Mouse (Mus musculus) left cerebral cortex, postnatal 10 days (tissue): ENCODE results near the gene Btbd9. TPM values are rescaled to one million over a fixed set of nuclear protein-coding genes. Genes with fewer than 3 reads are reported as not detected.
A peak's percentile ranks its signal among the peaks of the same experiment; 100 is the strongest.

Experiments
- DNase-seq, 2 experiments: peaks; one replicate each; pipeline ENCODE4 v3.0.0; 2021 to 2022; ENCODE audit warnings: low spot score in 2 of 2, mixed read lengths in 1 of 2; ENCODE audit errors: extremely low spot score in 1 of 2
- intact Hi-C: fragments of 180-260 bp; cut with DNase I; formaldehyde crosslinking; loops from one replicate; pipeline ENCODE4 v1.15.1; 2025
- total RNA-seq, 2 experiments: library from RNA; stranded (reverse); gene quantifications; 2 replicates each; pipeline ENCODE4 v1.2.3; 2021

Gene Btbd9
- total RNA-seq, 2 experiments from 2014 or later = 88.7 to 93.1 TPM

DNA sequence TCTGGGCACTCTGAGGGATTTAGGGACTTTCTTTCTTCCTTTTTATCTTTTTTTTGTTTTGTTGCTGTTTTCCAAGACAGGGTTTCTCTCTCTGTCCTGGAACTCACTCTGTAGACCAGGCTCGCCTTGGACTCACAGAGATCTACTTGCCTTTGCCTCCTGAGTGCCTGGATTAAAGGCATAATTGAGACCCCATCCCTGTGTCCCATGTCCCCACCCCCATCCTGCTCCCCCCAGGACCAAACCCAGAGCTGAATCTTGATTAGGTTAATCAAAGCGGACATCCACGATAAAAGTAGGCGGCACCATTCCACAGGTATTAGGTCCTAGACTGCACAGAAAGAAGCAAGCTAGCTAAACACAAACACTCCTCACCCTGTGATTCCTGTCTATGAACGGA lies 28.7 kb upstream of the Btbd9 start:
- intact Hi-C loops = no loop called here
- DNase-seq = no peak

DNA sequence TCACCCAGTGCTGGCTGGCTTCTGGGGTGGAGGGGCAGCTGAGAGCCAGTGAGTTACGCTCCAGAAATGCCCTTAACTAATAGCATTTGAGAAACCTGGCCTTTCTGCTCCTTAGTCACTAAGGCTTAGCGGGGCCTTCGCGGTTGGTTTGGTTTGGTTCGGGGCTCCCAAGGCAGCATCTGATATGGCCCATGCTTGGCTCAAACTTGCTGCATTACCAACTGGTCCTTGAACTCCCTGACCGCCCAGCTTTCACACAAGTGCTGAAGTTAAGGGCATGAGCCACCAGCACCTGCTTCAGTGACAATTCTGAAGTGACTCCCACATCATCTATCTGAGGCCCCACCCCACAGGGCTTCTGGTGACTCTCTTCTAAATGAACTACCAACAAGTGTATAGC lies 28.0 kb upstream of the Btbd9 start:
- intact Hi-C loops = no loop called here
- DNase-seq = no peak

GRCm38 (mm10) chr17:30602175-30602574 lies 25.9 kb upstream of the Btbd9 start:
- intact Hi-C loops = no loop called here
- DNase-seq = no peak

DNA sequence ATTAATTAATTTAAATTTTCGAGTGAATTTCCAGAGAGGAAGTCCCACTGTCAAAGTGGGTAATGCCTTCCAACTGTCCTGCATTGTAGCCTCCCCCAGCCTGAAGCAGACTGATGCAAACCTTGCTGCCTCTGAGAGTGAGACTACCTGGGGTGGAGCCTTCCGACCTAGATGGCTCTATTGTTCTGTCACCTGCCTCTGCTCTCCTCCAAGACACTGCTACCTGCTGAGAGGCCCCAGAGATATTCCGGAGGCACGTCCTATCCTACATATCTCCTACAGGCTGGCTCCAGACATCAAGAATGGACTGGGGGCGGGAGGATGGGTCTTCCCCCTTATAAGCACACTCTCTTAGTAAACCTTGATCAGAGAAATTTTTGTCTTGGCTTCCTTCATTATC lies 22.0 kb upstream of the Btbd9 start:
- no peak for DNase-seq
- intact Hi-C loops = no loop called here

- intact Hi-C loops = no loop called here
- DNase-seq = no peak
These were observed 21.5 kb upstream of the Btbd9 start for GRCm38 (mm10) chr17:30597786-30598185.

- DNase-seq = no peak
- intact Hi-C loops = no loop called here
These were observed 18.6 kb upstream of the Btbd9 start for GRCm38 (mm10) chr17:30594846-30595245.

GRCm38 (mm10) chr17:30594407-30594806 lies 18.1 kb upstream of the Btbd9 start:
- intact Hi-C loops = no loop called here
- no peak for DNase-seq

GRCm38 (mm10) chr17:30590417-30591198 lies 14.3 kb upstream of the Btbd9 start:
- peak; percentile 65 to 71 for DNase-seq
- intact Hi-C loops = no loop called here

GRCm38 (mm10) chr17:30583258-30584001 lies 7.1 kb upstream of the Btbd9 start:
- DNase-seq = no peak
- intact Hi-C loops = no loop called here

- no peak for DNase-seq
- intact Hi-C loops = no loop called here
These were observed 6.0 kb upstream of the Btbd9 start for GRCm38 (mm10) chr17:30582313-30582712.

GRCm38 (mm10) chr17:30581201-30581600 lies 4.9 kb upstream of the Btbd9 start:
- intact Hi-C loops = no loop called here
- DNase-seq = no peak

GRCm38 (mm10) chr17:30580781-30581180 lies 4.5 kb upstream of the Btbd9 start:
- intact Hi-C loops = no loop called here
- DNase-seq = no peak

DNA sequence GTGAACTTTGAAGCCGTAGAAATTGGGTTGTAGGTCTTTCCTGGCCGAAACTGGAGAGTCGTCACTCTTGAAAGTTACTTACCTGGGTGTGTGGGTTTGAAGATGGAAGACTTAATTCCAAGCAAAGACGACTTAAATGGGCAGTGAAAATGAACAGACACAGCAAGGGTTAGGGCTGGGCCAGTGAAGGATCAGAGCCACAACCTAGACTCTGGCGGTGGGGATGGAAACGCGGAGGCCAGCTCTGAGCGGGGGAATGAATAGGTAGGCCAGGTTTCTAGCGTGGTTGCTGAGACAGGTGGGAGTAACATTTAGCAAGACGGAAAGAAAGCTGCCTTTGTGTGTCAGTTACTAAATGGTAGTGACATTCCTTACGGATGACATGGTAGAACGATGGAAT lies 658 bp upstream of the Btbd9 start:
- intact Hi-C loops = no loop called here
- no peak for DNase-seq

DNA sequence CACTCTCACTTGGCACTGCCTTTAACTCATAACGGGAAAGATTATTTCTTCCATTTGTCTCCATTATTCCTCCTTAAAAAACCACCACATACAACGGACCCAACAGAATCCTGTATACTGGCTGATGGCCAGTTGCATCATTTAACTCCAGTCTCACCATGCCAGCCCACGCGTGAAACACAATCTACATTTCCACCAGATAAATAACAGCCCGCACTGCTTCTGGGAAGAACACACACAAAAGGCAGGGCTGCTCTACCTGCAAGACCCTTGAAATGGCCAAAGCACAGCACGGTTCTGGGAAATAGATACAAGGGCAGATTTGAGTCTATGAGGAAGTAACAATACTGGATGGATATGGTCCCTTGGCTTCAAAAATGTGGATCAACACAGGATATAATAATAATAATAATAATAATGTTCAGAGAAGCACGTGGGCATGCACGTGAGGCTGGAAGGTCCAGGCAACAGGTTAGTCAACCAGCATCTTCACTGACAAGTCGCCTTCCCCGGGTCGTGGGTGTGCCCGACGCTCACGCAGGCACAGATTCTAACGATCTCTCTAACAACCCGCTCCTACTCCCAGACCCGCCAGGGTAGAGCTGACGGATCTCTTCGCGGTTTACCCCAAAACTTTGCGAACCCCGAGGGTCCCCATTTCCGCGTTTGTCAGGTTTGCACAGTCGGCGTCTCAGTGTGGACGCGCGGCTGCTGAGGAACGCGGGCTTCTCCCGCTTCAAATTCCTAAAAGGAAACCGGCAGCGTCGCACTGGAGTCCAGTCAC lies 975 bp downstream of the Btbd9 start:
- intact Hi-C loops = no loop called here
- DNase-seq = peak in 1 of 2 experiments; percentile 50

DNA sequence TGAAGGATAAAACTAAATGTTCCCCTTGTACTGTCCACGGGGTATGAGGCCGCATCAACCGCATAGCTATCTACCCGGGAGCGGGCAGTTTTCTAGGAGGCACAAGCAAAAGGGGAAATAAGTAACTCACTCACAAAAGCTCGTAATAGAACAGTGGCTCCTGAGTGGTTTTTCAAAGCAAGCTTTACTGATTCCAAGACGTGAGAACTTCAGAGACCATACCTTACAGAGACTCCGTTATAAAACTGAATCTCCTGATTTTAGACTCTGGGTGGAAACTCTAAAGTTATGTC lies 1.6 kb downstream of the Btbd9 start:
- intact Hi-C loops = no loop called here

GRCm38 (mm10) chr17:30573990-30574782 lies 2.1 kb downstream of the Btbd9 start:
- intact Hi-C loops = no loop called here
- DNase-seq = peak in 1 of 2 experiments; percentile 42

More for the DNA sequence above, 1.6 kb downstream of the Btbd9 start:
- no peak for DNase-seq

GRCm38 (mm10) chr17:30570971-30571370 lies 5.3 kb downstream of the Btbd9 start:
- DNase-seq = no peak

GRCm38 (mm10) chr17:30570173-30570572 lies 6.1 kb downstream of the Btbd9 start:
- intact Hi-C loops = no loop called here
- DNase-seq = no peak

More at GRCm38 (mm10) chr17:30570971-30571370, 5.3 kb downstream of the Btbd9 start:
- intact Hi-C loops = no loop called here

DNA sequence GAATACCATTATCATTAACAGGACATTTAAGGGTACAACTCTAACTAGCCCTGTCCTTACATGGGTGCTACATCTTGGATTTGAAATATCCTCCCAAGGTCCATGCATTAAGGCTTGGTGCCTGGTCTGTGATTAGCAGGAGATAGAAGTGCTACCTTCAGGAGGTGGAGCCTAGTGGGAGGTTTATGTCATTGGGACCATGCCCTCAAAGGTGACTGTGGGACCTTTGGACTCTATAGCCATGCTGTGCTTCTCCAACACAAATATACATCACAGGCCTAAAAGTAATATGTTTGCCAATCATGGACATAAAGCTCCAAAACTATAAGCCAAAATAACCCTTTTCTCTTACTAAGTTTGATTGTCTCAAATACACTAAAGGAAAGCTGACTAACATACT lies 7.8 kb downstream of the Btbd9 start:
- intact Hi-C loops = no loop called here
- DNase-seq = no peak
